Mouse (Mus musculus): ENCODE results near the gene Mgat5b. TPM values are rescaled to one million over a fixed set of nuclear protein-coding genes. Genes with fewer than 3 reads are reported as not detected.

The Mgat5b gene
- total and polyA plus RNA-seq, 3 experiments = not detected

DNA sequence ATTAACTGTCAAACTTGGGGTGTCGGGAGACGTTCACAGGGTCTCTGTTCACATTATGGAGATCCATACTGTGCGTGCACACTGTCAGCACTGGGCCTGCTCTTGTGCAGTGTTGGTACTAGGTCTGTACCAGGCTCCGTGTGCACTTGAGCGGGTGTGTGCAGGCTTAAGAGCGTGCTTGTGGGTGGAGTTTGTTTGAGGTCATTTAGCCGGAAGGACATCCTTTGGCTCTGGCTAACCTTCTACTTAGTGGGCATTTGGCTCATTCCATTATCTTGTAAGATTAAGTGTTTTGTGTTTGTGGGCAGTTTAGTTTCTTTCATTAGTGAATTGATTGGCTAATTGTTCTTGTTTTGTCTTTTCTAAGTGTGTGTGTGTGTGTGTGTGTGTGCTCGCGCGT, 36.2 kb upstream of the Mgat5b start:
- H3K4me1 ChIP-seq (ENCODE audit: control insufficient read depth in 1 of 2, insufficient read depth in 2 of 2, low read length in 2 of 2) = no peaks in the 10 kb centered on the region
- no peaks in the 10 kb centered on the region for H3K36me3 ChIP-seq (ENCODE audit: control insufficient read depth in 1 of 2, insufficient read depth in 2 of 2, low read length in 2 of 2)
- H3K27ac ChIP-seq (ENCODE audit: control insufficient read depth, low read depth, low read length) = no peak overlapping the region
- no peaks in the 10 kb centered on the region for H3K79me2 ChIP-seq (ENCODE audit: control insufficient read depth, insufficient read depth, low read length, poor library complexity)
- no peak for TF ChIP-seq ZMIZ1 (IDR thresholded peaks at IDR 0.05; ENCODE audit: low read depth, low read length)
- TF ChIP-seq NRF1 (IDR thresholded peaks at IDR 0.05; ENCODE audit: insufficient read depth, low read depth, low read length, poor library complexity, severe bottlenecking) = no peak
- no peak for TF ChIP-seq USF1 (IDR thresholded peaks at IDR 0.05; ENCODE audit: low read depth, low read length)
- no peak for TF ChIP-seq CHD1 (IDR thresholded peaks at IDR 0.05; ENCODE audit: low read depth, low read length)
- H3K4me3 ChIP-seq (ENCODE audit: control insufficient read depth in 1 of 2, insufficient read depth in 1 of 2, low read depth in 2 of 2, low read length in 2 of 2) = no peak overlapping the region
- no peaks in the 10 kb centered on the region for H3K27me3 ChIP-seq (ENCODE audit: control insufficient read depth in 1 of 2, insufficient read depth in 2 of 2, low read length in 2 of 2)
- no peaks in the 10 kb centered on the region for H3K9me3 ChIP-seq (replicated peaks; ENCODE audit: insufficient read depth, low read length)
- H3K9ac ChIP-seq (ENCODE audit: control insufficient read depth, low read depth, low read length, poor library complexity, severe bottlenecking) = no peak overlapping the region
- no peak for DNase-seq (ENCODE audit: low read depth, low spot score)

DNA sequence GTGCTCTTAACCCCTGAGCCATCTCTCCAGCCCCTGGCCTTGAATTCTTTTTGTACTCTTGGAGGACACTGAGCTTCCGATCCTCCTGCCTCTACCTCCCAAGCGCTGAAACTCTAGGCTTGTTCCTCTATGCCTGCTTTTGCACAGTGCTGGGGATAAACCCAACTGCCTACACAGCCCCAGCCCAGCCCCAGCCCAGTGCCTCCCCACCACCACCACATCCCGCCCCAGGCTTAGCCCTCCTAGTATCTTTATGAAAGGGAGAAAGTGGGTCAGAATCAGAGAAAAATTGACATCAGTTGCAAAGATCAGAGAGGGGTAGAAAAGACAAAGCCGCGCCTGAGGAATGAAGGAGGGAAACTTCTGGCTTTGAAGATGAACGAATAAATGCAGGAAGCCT, 34.6 kb upstream of the Mgat5b start:
- H3K4me1 ChIP-seq (ENCODE audit: control insufficient read depth in 1 of 2, insufficient read depth in 2 of 2, low read length in 2 of 2) = no peaks in the 10 kb centered on the region
- DNase-seq (ENCODE audit: low read depth, low spot score) = no peak

DNA sequence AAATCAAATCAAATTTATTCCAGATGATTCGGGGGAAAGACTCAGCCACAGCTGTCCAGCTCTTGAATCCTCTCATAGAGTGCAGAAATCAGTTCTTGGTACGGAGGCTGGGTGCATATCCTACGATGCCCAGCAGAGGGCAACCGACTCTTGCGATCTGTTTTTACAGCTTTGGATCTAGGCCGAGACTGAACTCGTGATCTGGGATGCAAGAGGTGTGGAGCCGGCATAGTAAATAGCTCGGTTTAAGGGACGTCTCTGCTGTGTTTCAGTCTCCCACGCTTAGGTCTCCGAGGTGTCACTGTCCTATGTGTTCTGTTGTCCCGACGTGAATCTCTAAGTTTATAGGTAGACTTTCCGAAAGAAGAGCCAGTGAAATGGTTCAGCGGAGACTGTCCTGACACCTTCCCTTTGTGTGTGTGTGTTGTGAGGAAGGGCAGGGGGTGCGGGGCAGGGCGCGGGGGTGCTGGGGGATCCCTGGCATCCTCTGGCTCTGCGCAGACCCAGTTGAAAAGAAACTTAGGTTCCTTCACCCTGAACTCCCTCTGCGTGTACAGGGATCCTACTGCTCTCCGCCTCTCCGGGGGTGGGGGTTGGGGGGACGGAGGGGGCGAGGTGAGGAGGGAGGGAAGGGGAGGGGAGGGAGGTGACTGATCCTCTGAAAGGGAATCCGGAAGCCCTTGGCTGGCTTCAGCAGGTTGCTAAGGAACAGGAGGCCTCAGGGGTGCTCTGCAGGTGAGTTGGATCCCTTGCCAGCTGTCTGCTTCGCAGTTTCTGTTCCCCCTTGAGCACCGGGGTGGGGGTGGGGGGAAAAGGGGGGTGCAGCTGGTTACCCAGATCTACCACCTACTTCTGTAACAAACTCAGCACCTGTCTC, 33.1 kb upstream of the Mgat5b start:
- Histone ChIP-seq H3K27ac (ENCODE audit: control insufficient read depth, low read depth, low read length) (no peak overlapping the region), H3K9me3 (replicated peaks; ENCODE audit: insufficient read depth, low read length) (no peaks in the 10 kb centered on the region), H3K27me3 (ENCODE audit: control insufficient read depth in 1 of 2, insufficient read depth in 2 of 2, low read length in 2 of 2) (peaks cover 0 to 2% of the 10 kb centered on the region in 2 experiments; a peak in 1 of 4 replicates), H3K79me2 (ENCODE audit: control insufficient read depth, insufficient read depth, low read length, poor library complexity) (no peaks in the 10 kb centered on the region), H3K9ac (ENCODE audit: control insufficient read depth, low read depth, low read length, poor library complexity, severe bottlenecking) (no peak overlapping the region), H3K36me3 (ENCODE audit: control insufficient read depth in 1 of 2, insufficient read depth in 2 of 2, low read length in 2 of 2) (no peaks in the 10 kb centered on the region), H3K4me3 (ENCODE audit: control insufficient read depth in 1 of 2, insufficient read depth in 1 of 2, low read depth in 2 of 2, low read length in 2 of 2) (no peak overlapping the region), H3K4me1 (ENCODE audit: control insufficient read depth in 1 of 2, insufficient read depth in 2 of 2, low read length in 2 of 2) (no peaks in the 10 kb centered on the region)
- DNase-seq (ENCODE audit: low read depth, low spot score) = peak; percentile 88
- TF ChIP-seq POLR2AphosphoS2 (IDR thresholded peaks at IDR 0.05; ENCODE audit: low read length) (no peak), SIN3A (IDR thresholded peaks at IDR 0.05; ENCODE audit: low read length) (peak; percentile 45; the same call in 1 of the 2 replicates), RAD21 (IDR thresholded peaks at IDR 0.05; ENCODE audit: low read depth, low read length) (peak; percentile 97), TAL1 (IDR thresholded peaks at IDR 0.05; ENCODE audit: low read length) (no peak), POLR2A (IDR thresholded peaks at IDR 0.05; ENCODE audit: control insufficient read depth in 1 of 2, insufficient read depth in 1 of 2, low read depth in 1 of 2, low read length in 2 of 2, poor library complexity in 1 of 2) (no peak), TBP (IDR thresholded peaks at IDR 0.05; ENCODE audit: low read depth, low read length) (peak; percentile 18; the same call in 1 of the 2 replicates), MAZ (IDR thresholded peaks at IDR 0.05; ENCODE audit: low read depth, low read length) (no peak), POLR2AphosphoS5 (IDR thresholded peaks at IDR 0.05; ENCODE audit: borderline replicate concordance, low read depth, low read length) (no peak), ZNF384 (IDR thresholded peaks at IDR 0.05; ENCODE audit: low read depth, low read length) (no peak), GATA1 (IDR thresholded peaks at IDR 0.05; ENCODE audit: low read depth, low read length) (no peak), UBTF (IDR thresholded peaks at IDR 0.05; ENCODE audit: borderline replicate concordance, insufficient read depth, low read depth, low read length) (no peak), USF2 (IDR thresholded peaks at IDR 0.05; ENCODE audit: borderline replicate concordance in 1 of 2, insufficient read depth in 1 of 2, low read depth in 1 of 2, low read length in 2 of 2) (no peak), MYC (IDR thresholded peaks at IDR 0.05; ENCODE audit: low read depth, low read length) (no peak), NELFE (IDR thresholded peaks at IDR 0.05; ENCODE audit: low read depth, low read length) (no peak), HCFC1 (IDR thresholded peaks at IDR 0.05; ENCODE audit: low read depth, low read length) (no peak)

More for the DNA sequence above, 34.6 kb upstream of the Mgat5b start:
- Histone ChIP-seq H3K36me3 (ENCODE audit: control insufficient read depth in 1 of 2, insufficient read depth in 2 of 2, low read length in 2 of 2) (no peaks in the 10 kb centered on the region), H3K27ac (ENCODE audit: control insufficient read depth, low read depth, low read length) (no peak overlapping the region), H3K27me3 (ENCODE audit: control insufficient read depth in 1 of 2, insufficient read depth in 2 of 2, low read length in 2 of 2) (peaks cover 0 to 2% of the 10 kb centered on the region in 2 experiments; a peak in 1 of 4 replicates), H3K79me2 (ENCODE audit: control insufficient read depth, insufficient read depth, low read length, poor library complexity) (no peaks in the 10 kb centered on the region), H3K4me3 (ENCODE audit: control insufficient read depth in 1 of 2, insufficient read depth in 1 of 2, low read depth in 2 of 2, low read length in 2 of 2) (no peak overlapping the region), H3K9ac (ENCODE audit: control insufficient read depth, low read depth, low read length, poor library complexity, severe bottlenecking) (no peak overlapping the region), H3K9me3 (replicated peaks; ENCODE audit: insufficient read depth, low read length) (no peaks in the 10 kb centered on the region)
- TF ChIP-seq USF2 (IDR thresholded peaks at IDR 0.05; ENCODE audit: borderline replicate concordance in 1 of 2, insufficient read depth in 1 of 2, low read depth in 1 of 2, low read length in 2 of 2) = no peak
- TF ChIP-seq MAX (IDR thresholded peaks at IDR 0.05; ENCODE audit: low read length) = no peak
- no peak for TF ChIP-seq TAL1 (IDR thresholded peaks at IDR 0.05; ENCODE audit: low read length)
- no peak for TF ChIP-seq SIN3A (IDR thresholded peaks at IDR 0.05; ENCODE audit: low read length)
- no peak for TF ChIP-seq HCFC1 (IDR thresholded peaks at IDR 0.05; ENCODE audit: low read depth, low read length)
- no peak for TF ChIP-seq RAD21 (IDR thresholded peaks at IDR 0.05; ENCODE audit: low read depth, low read length)
- TF ChIP-seq POLR2A (IDR thresholded peaks at IDR 0.05; ENCODE audit: control insufficient read depth in 1 of 2, insufficient read depth in 1 of 2, low read depth in 1 of 2, low read length in 2 of 2, poor library complexity in 1 of 2) = no peak
- no peak for TF ChIP-seq ZC3H11A (IDR thresholded peaks at IDR 0.05; ENCODE audit: low read depth, low read length)
- no peak for TF ChIP-seq CHD1 (IDR thresholded peaks at IDR 0.05; ENCODE audit: low read depth, low read length)
- TF ChIP-seq ELF1 (IDR thresholded peaks at IDR 0.05; ENCODE audit: low read depth, low read length) = no peak
- TF ChIP-seq USF1 (IDR thresholded peaks at IDR 0.05; ENCODE audit: low read depth, low read length) = no peak
- TF ChIP-seq NELFE (IDR thresholded peaks at IDR 0.05; ENCODE audit: low read depth, low read length) = no peak
- no peak for TF ChIP-seq ETS1 (IDR thresholded peaks at IDR 0.05; ENCODE audit: low read depth, low read length)
- no peak for TF ChIP-seq EP300 (IDR thresholded peaks at IDR 0.05; ENCODE audit: low read depth in 1 of 2, low read length in 2 of 2)
- no peak for TF ChIP-seq ZMIZ1 (IDR thresholded peaks at IDR 0.05; ENCODE audit: low read depth, low read length)

Data from MEL (cell line).